Mouse (Mus musculus) hindbrain, embryonic 16.5 days (tissue): ENCODE measurements around the gene Cspg4. TPM values are rescaled to one million over a fixed set of nuclear protein-coding genes. Genes with fewer than 3 reads are reported as not detected.

ENCODE experiments used
- ATAC-seq: fragments of 200-750 bp; cut with Nextera tagmentation; 2 replicates; pipeline ENCODE4 v1.8.0; 2017; ENCODE audit warnings: moderate TSS enrichment, moderate library complexity
- H3K27ac ChIP-seq: fragments of 300-500 bp; sonication (generic); 2 replicates; pipeline ENCODE4 v1.5.1; 2014; ENCODE audit warnings: low read depth, mild to moderate bottlenecking, control low read depth, low read length, moderate library complexity
- H3K27me3 ChIP-seq: fragments of 300-500 bp; sonication (generic); replicated peaks from 2 replicates; pipeline ENCODE4 v1.6.1; 2014; ENCODE audit warnings: low read length; ENCODE audit not compliant: control insufficient read depth, insufficient read depth
- H3K36me3 ChIP-seq: fragments of 300-500 bp; sonication (generic); 2 replicates; pipeline ENCODE4 v1.6.1; 2014; ENCODE audit warnings: mild to moderate bottlenecking, low read length, moderate library complexity, mixed read lengths; ENCODE audit not compliant: control insufficient read depth, insufficient read depth
- H3K4me1 ChIP-seq: fragments of 300-500 bp; sonication (generic); 2 replicates; pipeline ENCODE4 v1.6.1; 2014; ENCODE audit warnings: low read depth, low read length; ENCODE audit not compliant: control insufficient read depth, insufficient read depth
- H3K4me2 ChIP-seq: fragments of 300-500 bp; sonication (generic); 2 replicates; pipeline ENCODE4 v1.6.1; 2014; ENCODE audit warnings: mild to moderate bottlenecking, low read length, control low read depth, moderate library complexity
- H3K4me3 ChIP-seq: fragments of 300-500 bp; sonication (generic); 2 replicates; pipeline ENCODE4 v1.5.1; 2014; ENCODE audit warnings: mild to moderate bottlenecking, low read length, control low read depth, moderate library complexity
- H3K9ac ChIP-seq: fragments of 300-500 bp; sonication (generic); 2 replicates; pipeline ENCODE4 v1.6.1; 2014; ENCODE audit warnings: low read depth, mild to moderate bottlenecking, control low read depth, low read length, moderate library complexity
- H3K9me3 ChIP-seq: fragments of 300-500 bp; sonication (generic); 2 replicates; pipeline ENCODE4 v1.6.1; 2014; ENCODE audit warnings: mild to moderate bottlenecking, low read length, moderate library complexity; ENCODE audit not compliant: control insufficient read depth
- WGBS: fragments of 180-500 bp; shearing (Covaris S2); extraction: QIAGEN DNeasy Blood & Tissue Kit; methylation state at CpG from one replicate; pipeline ENCODE4 v1.1.7; 2014; 5-methylcytosine and 5-hydroxymethylcytosine counted together
- polyA plus RNA-seq: library from polyadenylated mRNA; unstranded; fragments of >200 nt; fragmentation: Nextera tagmentation; extraction: Ambion mirVana; gene quantifications from 2 replicates; pipeline ENCODE4 v1.2.1, GENCODE M21; 2015

Cspg4 gene
- polyA plus RNA-seq, 1 experiment from 2014 or later, result 10.8 TPM

- no peak overlapping the region for H3K4me2 ChIP-seq
- no peak overlapping the region for H3K4me3 ChIP-seq
- no peaks in the 10 kb centered on the region for H3K9me3 ChIP-seq
- ATAC-seq, result no peak
- 62% methylated on average over 3 of the region's 3 CpGs for WGBS
- no peaks in the 10 kb centered on the region for H3K27me3 ChIP-seq
- H3K27ac ChIP-seq, result no peak overlapping the region
- H3K9ac ChIP-seq, result no peak overlapping the region
- H3K4me1 ChIP-seq, result no peaks in the 10 kb centered on the region
- no peaks in the 10 kb centered on the region for H3K36me3 ChIP-seq
Observed at GRCm38 (mm10) chr9:56857463-56857862, 7.4 kb upstream of the Cspg4 start.

GRCm38 (mm10) chr9:56860035-56860434 is 4.8 kb upstream of the Cspg4 start:
- Histone ChIP-seq H3K4me2 (no peak overlapping the region), H3K9ac (no peak overlapping the region; the same call in 1 of the 2 replicates), H3K4me3 (no peak overlapping the region), H3K27ac (no peak overlapping the region), H3K4me1 (peaks cover 6% of the 10 kb centered on the region; the same call in 1 of the 2 replicates), H3K27me3 (peaks cover 4% of the 10 kb centered on the region), H3K9me3 (no peaks in the 10 kb centered on the region), H3K36me3 (no peaks in the 10 kb centered on the region)
- ATAC-seq, result no peak
- WGBS, result 76% methylated on average over 3 of the region's 3 CpGs

GRCm38 (mm10) chr9:56860486-56861269 is 4.2 kb upstream of the Cspg4 start:
- no peak overlapping the region for H3K4me2 ChIP-seq
- ATAC-seq, result no peak
- H3K4me1 ChIP-seq, result peaks cover 7% of the 10 kb centered on the region; the same call in 1 of the 2 replicates
- no peak overlapping the region for H3K27ac ChIP-seq
- no peak overlapping the region; the same call in 1 of the 2 replicates for H3K9ac ChIP-seq
- no peaks in the 10 kb centered on the region for H3K36me3 ChIP-seq
- H3K9me3 ChIP-seq, result no peaks in the 10 kb centered on the region
- 59% methylated on average over 15 of the region's 15 CpGs for WGBS
- no peak overlapping the region for H3K4me3 ChIP-seq
- peaks cover 8% of the 10 kb centered on the region for H3K27me3 ChIP-seq

- Histone ChIP-seq H3K36me3 (no peaks in the 10 kb centered on the region), H3K27ac (no peak overlapping the region), H3K27me3 (peaks cover 13% of the 10 kb centered on the region), H3K9ac (no peak overlapping the region), H3K4me2 (no peak overlapping the region), H3K4me1 (peaks cover 7% of the 10 kb centered on the region), H3K4me3 (no peak overlapping the region), H3K9me3 (no peaks in the 10 kb centered on the region)
- WGBS, result 72% methylated on average over 2 of the region's 2 CpGs
- ATAC-seq, result no peak
Observed at GRCm38 (mm10) chr9:56862863-56863262, 2.0 kb upstream of the Cspg4 start.

- peaks cover 13% of the 10 kb centered on the region for H3K27me3 ChIP-seq
- H3K4me1 ChIP-seq, result peaks cover 16% of the 10 kb centered on the region
- H3K27ac ChIP-seq, result no peak within 1 kb of the TSS
- WGBS, result 38% methylated on average over 3 of the region's 3 CpGs
- no peak for ATAC-seq
- H3K9ac ChIP-seq, result peak within 1 kb of the TSS; percentile 51
- no peaks in the 10 kb centered on the region for H3K9me3 ChIP-seq
- peak within 1 kb of the TSS; percentile 55 for H3K4me2 ChIP-seq
- no peaks in the 10 kb centered on the region for H3K36me3 ChIP-seq
- H3K4me3 ChIP-seq, result peak within 1 kb of the TSS; percentile 39
Observed at GRCm38 (mm10) chr9:56864216-56864729, 560 bp upstream of the Cspg4 start, which contains the start of gene Odf3l1. TSS of gene Odf3l1 (minus strand) at chr9:56864679.

- Histone ChIP-seq H3K9ac (peak overlapping the region; percentile 13; the same call in 1 of the 2 replicates), H3K36me3 (no peaks in the 10 kb centered on the region), H3K27ac (no peak overlapping the region), H3K9me3 (no peaks in the 10 kb centered on the region), H3K27me3 (peaks cover 13% of the 10 kb centered on the region), H3K4me2 (peak overlapping the region; percentile 55), H3K4me1 (peaks cover 16% of the 10 kb centered on the region), H3K4me3 (peak overlapping the region; percentile 39)
- 74% methylated on average over 11 of the region's 11 CpGs for WGBS
- ATAC-seq, result no peak
Observed at GRCm38 (mm10) chr9:56865673-56866400, 1.0 kb downstream of the Cspg4 start.

- peak overlapping the region; percentile 22 for H3K4me2 ChIP-seq
- no peak overlapping the region for H3K27ac ChIP-seq
- H3K9me3 ChIP-seq, result no peaks in the 10 kb centered on the region
- H3K36me3 ChIP-seq, result no peaks in the 10 kb centered on the region
- no peak for ATAC-seq
- H3K27me3 ChIP-seq, result peaks cover 13% of the 10 kb centered on the region
- 90% methylated on average over 5 of the region's 5 CpGs for WGBS
- H3K9ac ChIP-seq, result no peak overlapping the region; the same call in 1 of the 2 replicates
- peak overlapping the region; percentile 12 for H3K4me3 ChIP-seq
- peaks cover 16% of the 10 kb centered on the region for H3K4me1 ChIP-seq
Observed at GRCm38 (mm10) chr9:56866430-56866829, 1.6 kb downstream of the Cspg4 start.

- Histone ChIP-seq H3K4me2 (no peak overlapping the region), H3K27me3 (peaks cover 13% of the 10 kb centered on the region), H3K4me3 (no peak overlapping the region), H3K4me1 (peaks cover 16% of the 10 kb centered on the region), H3K36me3 (no peaks in the 10 kb centered on the region), H3K27ac (peak overlapping the region; percentile 63), H3K9ac (0 out of 2 replicates have a peak overlapping the region, but pooled peaks have one; percentile 15), H3K9me3 (no peaks in the 10 kb centered on the region)
- ATAC-seq, result peak; percentile 92
- 25% methylated on average over 6 of the region's 6 CpGs for WGBS
Observed at GRCm38 (mm10) chr9:56868292-56868691, 3.5 kb downstream of the Cspg4 start.

- no peak overlapping the region for H3K4me2 ChIP-seq
- 78% methylated on average over 13 of the region's 13 CpGs for WGBS
- peaks cover 9% of the 10 kb centered on the region for H3K27me3 ChIP-seq
- no peaks in the 10 kb centered on the region for H3K36me3 ChIP-seq
- H3K4me3 ChIP-seq, result no peak overlapping the region
- H3K9ac ChIP-seq, result no peak overlapping the region
- no peak for ATAC-seq
- H3K9me3 ChIP-seq, result no peaks in the 10 kb centered on the region
- no peak overlapping the region for H3K27ac ChIP-seq
- H3K4me1 ChIP-seq, result peaks cover 14% of the 10 kb centered on the region
Observed at GRCm38 (mm10) chr9:56869552-56869951, 4.7 kb downstream of the Cspg4 start.
